Mouse (Mus musculus): ENCODE data around the gene Pcsk4.

Gene Pcsk4

GRCm38 (mm10) chr10:80271870-80272585, 57.3 kb downstream of the Pcsk4 start:
- DNase-seq (ENCODE audit: low read depth, low spot score), result no peak

Measured in c-Kit-negative CD71-positive TER-119-positive erythroid progenitor cells, embryonic 14.5 days (primary cell).